Mouse (Mus musculus) lung, adult 2 months (tissue): Measurements from ENCODE around the gene Picalm. TPM values are rescaled to one million over a fixed set of nuclear protein-coding genes. Genes with fewer than 3 reads are reported as not detected.
"Not testable (repeated sequence)": the region's sequence is repeated elsewhere in the genome, so short reads cannot be mapped to it uniquely, and the experiment has no call there.

Experiments
- DNase-seq: peaks from one replicate; pipeline ENCODE4 v3.0.0; 2022
- H3K4me1 ChIP-seq: fragments of 200-500 bp; 2 replicates; pipeline ENCODE4 v1.6.1; 2011; ENCODE audit warnings: low read length; ENCODE audit not compliant: control insufficient read depth, insufficient read depth
- H3K4me3 ChIP-seq: fragments of 200-500 bp; replicated peaks from 2 replicates; pipeline ENCODE3; 2011; ENCODE audit warnings: low read depth, mild to moderate bottlenecking, control low read depth, low read length; ENCODE audit errors: extremely low read depth
- CTCF ChIP-seq: fragments of 200-500 bp; IDR thresholded peaks from 2 replicates; pipeline ENCODE4 v1.5.1; 2011; ENCODE audit warnings: mild to moderate bottlenecking, low read length, control low read depth; ENCODE audit not compliant: insufficient read depth
- POLR2A ChIP-seq: fragments of 200-500 bp; IDR thresholded peaks from 2 replicates; pipeline ENCODE4 v1.6.1; 2011; ENCODE audit warnings: low read depth, mild to moderate bottlenecking, control low read depth, low read length, borderline replicate concordance; ENCODE audit errors: extremely low read depth
- WGBS: fragments of 180-500 bp; shearing (Covaris S2); methylation state at CpG from one replicate; pipeline ENCODE4 v1.1.7; 2018; 5-methylcytosine and 5-hydroxymethylcytosine counted together
- polyA plus RNA-seq: library from polyadenylated mRNA; depleted of rRNA; stranded (reverse); fragments of >200 nt; gene quantifications from 2 replicates; pipeline ENCODE4 v1.2.3, GENCODE M21; 2012

Gene Picalm
- polyA plus RNA-seq, 1 experiment, result 74.5 TPM

- Histone ChIP-seq H3K4me3 (no peak overlapping the region), H3K4me1 (no peaks in the 10 kb centered on the region)
- TF ChIP-seq POLR2A (no peak), CTCF (no peak)
- 98% methylated on average over 1 of the region's 1 CpGs for WGBS
- DNase-seq, result no peak
These were observed 50.6 kb downstream of the Picalm start for GRCm38 (mm10) chr7:90180635-90181034.

- 69% methylated on average over 5 of the region's 5 CpGs for WGBS
- DNase-seq, result no peak
- TF ChIP-seq POLR2A (no peak), CTCF (no peak)
- no peak overlapping the region for H3K4me3 ChIP-seq
- no peaks in the 10 kb centered on the region for H3K4me1 ChIP-seq
These were observed 70.2 kb downstream of the Picalm start for GRCm38 (mm10) chr7:90200251-90200650.

GRCm38 (mm10) chr7:90201877-90202465 lies 72.0 kb downstream of the Picalm start:
- no peak overlapping the region for H3K4me3 ChIP-seq
- no peak for DNase-seq
- TF ChIP-seq CTCF, result no peak
- no peak for TF ChIP-seq POLR2A
- no peaks in the 10 kb centered on the region for H3K4me1 ChIP-seq
- WGBS, result 82% methylated on average over 2 of the region's 2 CpGs

- TF ChIP-seq CTCF, result no peak
- no peak for TF ChIP-seq POLR2A
- Histone ChIP-seq H3K4me3 (no peak overlapping the region), H3K4me1 (no peaks in the 10 kb centered on the region)
- WGBS, result 91% methylated on average over 2 of the region's 2 CpGs
- DNase-seq, result no peak
These were observed 73.9 kb downstream of the Picalm start for GRCm38 (mm10) chr7:90203914-90204313.

GRCm38 (mm10) chr7:90210116-90210515 lies 80.1 kb downstream of the Picalm start:
- TF ChIP-seq CTCF (no peak), POLR2A (no peak)
- H3K4me3 ChIP-seq, result no peak overlapping the region
- H3K4me1 ChIP-seq, result no peaks in the 10 kb centered on the region
- 94% methylated on average over 2 of the region's 2 CpGs for WGBS
- no peak for DNase-seq

GRCm38 (mm10) chr7:90210947-90211346 lies 80.9 kb downstream of the Picalm start:
- TF ChIP-seq CTCF (no peak), POLR2A (no peak)
- Histone ChIP-seq H3K4me1 (no peaks in the 10 kb centered on the region), H3K4me3 (no peak overlapping the region)
- no peak for DNase-seq

GRCm38 (mm10) chr7:90216511-90216910 lies 86.5 kb downstream of the Picalm start:
- H3K4me3 ChIP-seq, result no peak overlapping the region
- H3K4me1 ChIP-seq, result no peaks in the 10 kb centered on the region
- no peak for DNase-seq
- 80% methylated on average over 8 of the region's 8 CpGs for WGBS
- TF ChIP-seq POLR2A, result no peak
- no peak for TF ChIP-seq CTCF

GRCm38 (mm10) chr7:90218122-90218521 lies 88.1 kb downstream of the Picalm start:
- H3K4me1 ChIP-seq, result no peaks in the 10 kb centered on the region
- no peak for DNase-seq
- TF ChIP-seq POLR2A (no peak), CTCF (no peak)
- 62% methylated on average over 5 of the region's 5 CpGs for WGBS
- H3K4me3 ChIP-seq, result no peak overlapping the region

- Histone ChIP-seq H3K4me3 (no peak overlapping the region), H3K4me1 (no peaks in the 10 kb centered on the region)
- 70% methylated on average over 2 of the region's 2 CpGs for WGBS
- DNase-seq, result no peak
- no peak for TF ChIP-seq CTCF
- TF ChIP-seq POLR2A, result no peak
These were observed 91.5 kb downstream of the Picalm start for GRCm38 (mm10) chr7:90221487-90221886.

- TF ChIP-seq CTCF (no peak), POLR2A (no peak)
- WGBS, result 72% methylated on average over 4 of the region's 4 CpGs
- Histone ChIP-seq H3K4me1 (no peaks in the 10 kb centered on the region), H3K4me3 (no peak overlapping the region)
- DNase-seq, result no peak
These were observed 98.1 kb downstream of the Picalm start for GRCm38 (mm10) chr7:90228075-90228474.

- H3K4me1 ChIP-seq, DNase-seq, H3K4me3 ChIP-seq: not testable (repeated sequence)
These were observed 98.9 kb downstream of the Picalm start for GRCm38 (mm10) chr7:90228884-90229283.
